Mouse (Mus musculus) gastrocnemius, postnatal 25 days (tissue): ENCODE data around the gene Inka1. TPM values are rescaled to one million over a fixed set of nuclear protein-coding genes. Genes with fewer than 3 reads are reported as not detected.
A peak's percentile ranks its signal among the peaks of the same experiment; 100 is the strongest.

Source experiments
- DNase-seq: peaks from one replicate; pipeline ENCODE4 v3.0.0; 2022
- total RNA-seq, 2 experiments: library from RNA; stranded (reverse); gene quantifications; 1 replicate in 1 of 2; 2 replicates in 1 of 2; pipeline ENCODE4 v1.2.3; 2021

Inka1 gene
- total RNA-seq, 2 experiments from 2014 or later = 2.8 to 3.1 TPM

DNA sequence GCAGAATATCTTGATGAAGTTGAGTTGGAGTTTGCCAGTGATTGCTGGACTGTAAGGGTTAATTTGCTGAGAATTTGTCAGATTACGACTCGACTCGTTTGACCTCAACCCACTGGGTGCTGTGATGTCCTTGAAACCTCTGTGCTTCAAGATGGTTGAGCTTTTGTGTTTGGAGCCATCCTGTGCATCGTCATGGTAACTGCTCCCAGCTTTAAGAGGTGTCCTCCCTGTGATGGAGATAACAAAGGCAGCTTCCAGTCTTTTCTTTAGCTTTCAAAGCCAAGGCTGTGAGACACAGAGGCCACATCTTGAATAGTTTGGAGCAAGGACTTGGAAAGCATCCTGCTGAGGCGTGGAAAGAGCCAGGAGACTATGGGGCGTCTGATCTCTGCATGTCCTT, 28.5 kb downstream of the Inka1 start:
- DNase-seq = no peak

DNA sequence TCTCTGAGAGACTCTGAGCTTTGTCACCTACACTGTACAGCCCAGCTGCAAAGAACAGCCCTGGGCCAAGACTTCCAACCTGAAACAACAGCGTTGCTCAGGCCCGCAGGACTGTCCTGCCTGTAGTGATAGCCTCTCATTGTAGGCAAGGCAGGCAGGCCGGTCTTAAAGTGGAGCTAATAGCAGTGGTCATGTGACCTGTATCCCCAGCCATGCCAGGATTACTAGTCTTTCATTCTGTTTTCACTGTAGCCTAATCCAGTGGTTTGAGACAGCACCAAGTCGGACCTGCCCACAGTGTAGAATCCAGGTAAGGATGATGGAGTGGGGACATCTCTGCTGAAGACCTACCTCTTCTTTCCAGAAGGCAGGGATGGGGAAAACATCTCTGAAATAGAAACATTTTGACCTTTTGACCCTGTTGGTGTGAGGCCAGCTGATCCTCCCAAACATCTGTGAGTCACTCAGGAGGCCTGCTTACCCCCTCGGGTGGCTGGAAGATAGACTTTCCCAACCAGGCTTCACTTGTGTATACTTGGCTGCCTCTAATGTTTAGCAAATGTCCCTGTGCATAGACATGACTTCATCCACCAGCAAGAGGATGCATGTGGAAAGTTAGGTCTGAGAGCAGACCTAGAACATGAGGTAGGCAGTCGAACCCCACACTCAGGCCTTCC, 29.9 kb downstream of the Inka1 start:
- no peak for DNase-seq

DNA sequence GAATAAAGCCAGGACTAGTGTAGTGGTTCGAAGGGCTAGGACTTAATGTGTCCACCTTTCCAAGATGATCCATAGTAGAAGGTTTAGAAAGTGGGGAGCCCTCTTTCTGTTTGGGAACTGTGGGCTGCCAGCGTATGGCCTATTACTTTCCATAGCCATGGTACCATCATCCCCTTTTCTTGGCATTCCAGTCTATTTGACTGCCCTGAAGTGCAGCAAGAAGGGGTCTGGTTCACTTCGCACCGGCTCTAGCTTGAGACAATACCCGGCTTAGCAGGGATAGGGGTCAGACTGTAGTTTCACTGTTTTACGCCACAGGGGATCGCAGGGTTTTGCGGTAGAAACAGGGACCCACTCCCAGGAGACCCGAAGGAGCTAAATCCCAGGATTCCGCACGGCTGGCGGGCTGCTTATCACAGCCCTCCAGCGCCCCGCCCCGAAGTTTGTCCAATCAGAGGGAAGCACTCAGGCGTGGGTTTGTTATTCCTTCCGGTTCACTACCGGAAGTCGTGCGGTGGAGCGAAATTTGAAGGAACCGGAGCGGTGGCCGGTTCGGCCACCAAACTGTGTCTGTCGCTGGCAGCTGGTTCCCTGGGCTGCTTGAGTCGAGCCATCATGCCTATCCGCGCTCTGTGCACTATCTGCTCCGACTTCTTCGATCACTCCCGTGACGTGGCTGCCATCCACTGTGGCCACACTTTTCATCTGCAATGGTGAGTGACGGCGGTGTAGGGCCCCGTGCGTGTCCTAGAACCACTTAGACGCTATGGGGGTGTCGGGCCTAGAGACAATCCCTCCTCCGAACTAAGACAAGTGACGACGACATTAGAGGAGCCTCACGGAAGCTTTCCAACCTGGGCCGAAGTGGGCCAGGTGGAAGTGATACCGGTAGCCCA, 35.0 kb downstream of the Inka1 start:
- DNase-seq = peak; percentile 88

DNA sequence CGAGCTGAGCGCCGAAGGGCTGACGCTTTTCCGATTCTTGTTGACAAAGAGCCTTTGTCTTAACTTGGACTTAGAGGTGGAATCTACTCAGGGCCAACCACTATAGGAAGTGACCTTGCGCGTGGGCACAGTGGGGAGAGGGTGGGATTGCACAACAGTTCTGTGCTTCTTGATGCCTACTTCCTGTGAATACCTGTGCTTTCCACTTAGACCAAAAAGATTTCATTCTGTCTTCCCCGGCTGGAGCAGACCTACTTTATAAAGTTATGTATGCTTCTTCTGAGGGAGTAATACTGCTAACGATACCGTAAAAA, 35.8 kb downstream of the Inka1 start, which contains the start of gene Traip:
TSS of gene Traip (plus strand) at position 215 of the 314 bp plus-strand sequence.
- no peak for DNase-seq

DNA sequence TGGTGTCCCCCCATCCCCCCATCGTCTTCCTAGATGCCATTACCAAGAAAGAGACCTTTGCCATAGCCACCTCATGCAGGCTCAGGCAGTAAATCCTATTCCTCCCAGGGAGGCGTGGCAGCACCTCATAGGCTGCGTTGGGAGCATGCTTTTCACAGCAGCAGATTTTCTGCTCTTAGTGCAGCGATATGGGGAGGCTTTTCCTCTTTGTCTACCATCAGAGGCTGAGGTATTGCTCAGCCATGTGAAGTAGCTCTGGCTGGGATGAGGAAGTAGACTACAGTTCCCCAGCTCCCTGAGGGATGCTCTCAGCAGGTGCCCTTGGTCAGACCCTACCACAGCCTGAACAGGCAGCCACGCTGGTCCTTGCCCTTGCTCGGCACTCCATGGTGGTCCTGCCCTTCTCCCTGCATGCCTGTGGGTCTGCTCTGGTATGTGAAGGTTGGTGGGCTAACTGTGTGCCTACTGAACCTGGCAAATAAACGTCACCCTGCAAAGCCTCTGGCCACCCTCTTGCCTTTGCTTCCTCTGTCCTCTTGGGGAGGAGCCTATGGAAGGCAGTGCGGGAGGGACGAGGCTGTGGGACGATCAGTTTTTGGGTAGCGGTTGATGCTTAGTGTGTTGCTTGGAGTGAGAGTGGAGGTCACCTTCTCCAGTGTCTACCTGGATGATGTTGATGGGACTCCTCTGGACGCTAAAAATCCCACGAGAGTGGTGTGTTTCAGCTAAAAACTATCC, 36.3 kb downstream of the Inka1 start:
- DNase-seq = no peak

DNA sequence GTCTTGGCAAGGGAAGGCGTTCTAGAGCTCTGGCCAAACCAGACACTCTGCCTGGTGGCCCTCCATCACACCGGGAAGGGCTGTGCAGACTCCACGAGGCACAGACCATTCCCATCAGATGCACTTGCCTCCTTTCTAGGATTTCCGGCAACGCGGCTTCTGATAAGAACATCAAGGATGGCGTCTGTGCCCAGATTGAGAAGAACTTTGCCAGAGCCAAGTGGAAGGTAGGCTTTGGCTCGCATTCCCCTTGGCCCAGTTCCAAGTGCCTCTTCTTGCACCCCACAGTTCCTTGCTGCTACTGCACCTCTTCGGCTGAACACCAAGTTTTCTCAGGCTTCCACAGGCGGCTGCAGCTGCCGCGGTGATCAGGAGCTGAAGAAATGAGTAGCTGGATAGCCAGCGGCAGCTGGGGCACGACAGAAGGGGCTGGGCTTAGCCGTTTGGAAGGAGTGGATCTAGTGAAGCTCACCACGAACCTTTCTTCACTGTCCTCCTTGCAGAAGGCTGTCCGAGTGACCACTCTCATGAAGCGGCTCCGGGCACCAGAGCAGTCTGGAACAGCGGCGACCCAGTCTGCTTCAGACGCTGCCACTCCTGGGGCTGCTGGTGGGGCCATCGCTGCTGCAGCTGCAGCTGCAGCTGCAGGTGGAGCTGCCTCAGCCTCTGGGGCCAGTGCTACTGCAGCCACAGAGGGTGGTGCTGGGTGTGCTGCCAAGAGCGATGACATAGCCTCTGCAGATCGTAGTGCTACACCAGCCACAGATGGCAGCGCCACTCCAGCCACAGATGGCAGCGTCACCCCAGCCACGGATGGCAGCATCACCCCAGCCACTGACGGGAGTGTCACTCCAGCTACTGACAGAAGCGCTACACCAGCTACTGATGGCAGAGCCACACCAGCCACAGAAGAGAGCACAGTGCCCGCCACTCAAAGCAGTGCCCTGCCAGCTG, 38.2 kb downstream of the Inka1 start:
- DNase-seq = peak; percentile 42

DNA sequence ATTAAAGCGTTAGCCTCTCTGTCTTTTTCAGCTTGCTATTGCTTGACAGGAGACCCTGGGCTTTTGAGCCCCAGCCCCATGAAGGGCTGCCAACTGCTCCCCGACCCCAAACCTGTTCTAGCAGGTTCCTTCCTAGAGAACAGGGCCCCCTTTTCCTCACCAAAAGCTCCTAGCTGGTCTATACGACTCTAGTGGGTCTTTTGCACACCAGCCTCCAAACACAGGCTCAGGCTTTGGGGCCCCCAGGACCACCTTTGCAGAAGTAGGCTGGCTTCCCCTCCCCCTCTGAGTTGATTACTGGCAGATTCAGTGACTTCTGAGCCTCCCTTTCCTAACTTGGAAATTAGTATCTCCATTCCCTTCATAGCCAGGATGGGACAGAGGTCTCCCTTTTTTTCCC, 48.8 kb downstream of the Inka1 start:
- no peak for DNase-seq

DNA sequence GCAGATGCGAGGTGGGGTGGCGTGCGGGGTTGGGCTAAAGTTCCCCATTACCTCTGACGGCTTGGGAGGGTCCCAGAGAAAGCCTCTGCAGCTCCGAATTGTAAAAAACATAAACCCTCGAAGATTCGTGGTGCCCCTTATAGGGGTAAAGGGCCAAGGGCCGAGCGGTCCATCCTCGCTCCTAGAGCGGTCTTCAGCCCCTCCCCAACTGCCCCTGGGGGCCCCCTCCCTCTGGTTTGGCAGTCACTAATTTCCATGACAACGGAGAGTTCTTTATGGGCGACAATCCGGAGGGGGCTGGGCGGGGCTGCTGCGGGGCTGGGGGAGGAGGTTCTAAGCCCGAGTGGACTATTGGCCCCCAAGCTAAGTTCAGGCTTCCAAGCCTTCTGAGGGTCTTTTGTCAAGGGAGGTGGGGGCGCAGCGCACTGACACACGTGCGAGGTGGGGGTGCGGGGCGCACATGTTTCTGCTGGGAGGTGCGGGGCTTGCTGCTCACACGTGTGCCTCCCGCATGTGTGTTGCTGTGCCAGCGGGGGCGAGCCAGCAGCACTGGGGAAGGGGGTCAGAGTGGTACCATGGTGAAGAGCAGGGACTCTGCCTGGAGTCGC, 49.4 kb downstream of the Inka1 start:
- no peak for DNase-seq

DNA sequence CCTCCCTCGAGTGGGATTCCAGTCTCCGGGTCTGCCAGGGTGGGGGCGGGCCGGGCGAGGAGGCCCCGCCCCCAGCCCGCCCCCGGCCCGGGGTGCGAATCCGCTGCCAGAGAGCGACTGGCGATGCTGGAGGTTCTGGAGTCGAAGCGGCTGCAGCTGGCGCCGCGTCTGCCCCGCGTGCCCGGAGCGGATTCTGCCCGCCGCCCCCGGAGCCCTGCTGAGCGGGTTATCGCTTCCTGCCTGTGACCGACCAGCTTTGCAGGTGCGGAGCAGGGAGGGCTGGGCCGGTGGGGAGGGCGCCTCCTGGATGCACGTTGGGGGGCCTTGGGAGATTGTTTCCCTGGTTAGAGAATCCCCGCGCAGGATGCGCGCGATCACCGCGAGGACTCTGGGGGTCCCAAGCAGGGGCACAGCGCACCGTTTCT, 49.9 kb downstream of the Inka1 start:
- DNase-seq = peak; percentile 32

DNA sequence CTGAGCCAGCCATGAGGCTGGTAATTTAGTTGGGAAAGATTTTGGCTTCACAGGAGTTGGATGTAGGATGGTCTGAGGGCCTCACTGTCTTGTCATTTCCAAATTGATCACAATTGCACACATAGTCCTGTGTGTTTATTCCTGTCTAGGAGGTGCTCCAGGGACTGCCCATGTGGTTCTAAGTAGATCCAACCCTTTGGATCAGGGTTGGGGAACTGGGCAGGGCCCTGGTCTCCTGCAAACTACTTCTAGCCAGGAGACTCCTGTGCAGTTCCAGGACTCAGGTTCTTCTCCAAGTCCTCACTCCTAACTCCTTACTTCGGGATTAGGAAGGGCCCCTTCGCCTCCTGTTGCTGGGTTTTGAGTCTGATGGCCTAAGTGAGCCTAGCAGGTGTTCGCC, 50.3 kb downstream of the Inka1 start, which contains the start of gene Camkv:
TSS of gene Camkv (plus strand) at position 301 of the 400 bp plus-strand sequence.
- DNase-seq = no peak

Other genes starting within 250 kb of the Inka1 start
- gene Rbm5, start 214.9 kb downstream of the Inka1 start, total RNA-seq = 10 to 100 TPM; 35.3 to 36.6 TPM
- 10 to 100 TPM; 18.3 to 20.7 TPM for gene Rbm6, start 112.6 kb downstream of the Inka1 start, total RNA-seq
- gene Mon1a, start 97.7 kb downstream of the Inka1 start, total RNA-seq = 1 to 10 TPM; 8.3 to 9.6 TPM
- gene Mst1r, start 79.0 kb downstream of the Inka1 start, total RNA-seq = 1 to 10 TPM; 1.3 to 2.1 TPM
- gene Actl11, start 57.4 kb downstream of the Inka1 start, total RNA-seq = not detected
- under 1 TPM; 0.18 to 0.38 TPM for gene Camkv, start 50.2 kb downstream of the Inka1 start, total RNA-seq
- under 1 TPM; 0.46 to 0.88 TPM for gene Traip, start 35.7 kb downstream of the Inka1 start, total RNA-seq
- 1 to 10 TPM; 2.4 to 2.8 TPM for gene Uba7, start 10.4 kb downstream of the Inka1 start, total RNA-seq
- gene Gm20661, start 2.8 kb downstream of the Inka1 start, total RNA-seq = not detected
- under 1 TPM; 0.43 to 0.48 TPM for gene Cdhr4, start 6.6 kb upstream of the Inka1 start, total RNA-seq
- not detected for gene Gm20662, start 10.5 kb upstream of the Inka1 start, total RNA-seq
- 10 to 100 TPM; 21.0 to 23.3 TPM for gene Ip6k1, start 16.6 kb upstream of the Inka1 start, total RNA-seq
- 1 to 10 TPM; 6.0 to 6.2 TPM for gene Gmppb, start 63.4 kb upstream of the Inka1 start, total RNA-seq
- gene Amigo3, start 67.3 kb upstream of the Inka1 start, total RNA-seq = 1 to 10 TPM; 1.9 to 2.4 TPM
- gene Mst1, start 94.6 kb upstream of the Inka1 start, total RNA-seq = not detected
- gene Rnf123, start 97.5 kb upstream of the Inka1 start, total RNA-seq = 100 to 1,000 TPM; 163 to 169 TPM
- 10 to 100 TPM; 32.9 to 34.4 TPM for gene Apeh, start 108.7 kb upstream of the Inka1 start, total RNA-seq
- under 1 TPM; 0.05 to 0.08 TPM for gene Bsn, start 204.5 kb upstream of the Inka1 start, total RNA-seq